Mouse (Mus musculus) small intestine, adult 2 months (tissue): ENCODE measurements around the gene Col6a5.

Experiments used
- CTCF ChIP-seq: fragments of 200-500 bp; IDR thresholded peaks from 2 replicates; pipeline ENCODE4 v1.5.1; 2012; ENCODE audit warnings: low read depth, mild to moderate bottlenecking, control low read depth, inconsistent platforms, low read length, moderate library complexity, mixed read lengths; ENCODE audit not compliant: insufficient replicate concordance, insufficient read length; ENCODE audit errors: extremely low read depth
- POLR2A ChIP-seq: fragments of 200-500 bp; IDR thresholded peaks from 2 replicates; pipeline ENCODE4 v1.6.1; 2012; ENCODE audit warnings: low read depth, mild to moderate bottlenecking, control low read depth, inconsistent platforms, low read length, moderate library complexity

GRCm38 (mm10) chr9:105909352-105909751, 51.1 kb downstream of the Col6a5 start:
- TF ChIP-seq POLR2A (no peak), CTCF (no peak)
